Comparison of ENCODE assay signal across 8 mouse cellular contexts in genomic region chr1:81744524-81744923, GRCm38 (mm10).
DNase-seq lines count a peak whose midpoint lies in the region; ATAC-seq lines count a peak whose summit lies in the region.

No protein-coding gene starts in this region.

- DNase-seq in urinary bladder, adult 18-20 months (ENCODE audit: low spot score in 2 of 2): peak; percentile 27 to 50
- DNase-seq in urinary bladder, postnatal 10 days (ENCODE audit: low spot score): no peak
- peak; percentile 63 for DNase-seq in forebrain, embryonic 10.5 days (ENCODE audit: extremely low spot score, low spot score)
- peak; percentile 68 for DNase-seq in hindbrain, embryonic 14.5 days (ENCODE audit: low spot score)
- no peak for DNase-seq in spleen, postnatal 36 days (ENCODE audit: low spot score in 2 of 2)
- no peak for DNase-seq in cerebellum, adult 18-20 months

- H3K27me3 ChIP-seq in forebrain, embryonic 10.5 days (ENCODE audit: poor library complexity, severe bottlenecking): no peaks in the 10 kb centered on the region
- H3K27me3 ChIP-seq in hindbrain, embryonic 14.5 days (ENCODE audit: control insufficient read depth, insufficient read depth, low read length): no peaks in the 10 kb centered on the region
- no peaks in the 10 kb centered on the region for H3K27me3 ChIP-seq in limb, embryonic 13.5 days
- no peaks in the 10 kb centered on the region for H3K27me3 ChIP-seq in neural tube, embryonic 13.5 days

- 49% methylated on average over 8 of the region's 8 CpGs for WGBS in forebrain, embryonic 10.5 days
- WGBS in hindbrain, embryonic 14.5 days: 31% methylated on average over 8 of the region's 8 CpGs
- 4% methylated on average over 8 of the region's 8 CpGs for WGBS in limb, embryonic 13.5 days
- 23% methylated on average over 8 of the region's 8 CpGs for WGBS in neural tube, embryonic 13.5 days

- peaks cover 21% of the 10 kb centered on the region for H3K4me1 ChIP-seq in forebrain, embryonic 10.5 days
- H3K4me1 ChIP-seq in hindbrain, embryonic 14.5 days (replicated peaks; ENCODE audit: control insufficient read depth, insufficient read depth, low read length): no peaks in the 10 kb centered on the region
- H3K4me1 ChIP-seq in limb, embryonic 13.5 days: peaks cover 29% of the 10 kb centered on the region
- peaks cover 16% of the 10 kb centered on the region for H3K4me1 ChIP-seq in neural tube, embryonic 13.5 days (replicated peaks)

- H3K27ac ChIP-seq in forebrain, embryonic 10.5 days: peak overlapping the region; percentile 80
- no peak overlapping the region for H3K27ac ChIP-seq in hindbrain, embryonic 14.5 days
- H3K27ac ChIP-seq in limb, embryonic 13.5 days: peak overlapping the region; percentile 88
- H3K27ac ChIP-seq in neural tube, embryonic 13.5 days (replicated peaks): peak overlapping the region; percentile 56; the same call in 1 of the 2 replicates

- no peaks in the 10 kb centered on the region for H3K9me3 ChIP-seq in forebrain, embryonic 10.5 days
- H3K9me3 ChIP-seq in hindbrain, embryonic 14.5 days (ENCODE audit: control insufficient read depth, low read length): no peaks in the 10 kb centered on the region
- no peaks in the 10 kb centered on the region for H3K9me3 ChIP-seq in limb, embryonic 13.5 days
- no peaks in the 10 kb centered on the region for H3K9me3 ChIP-seq in neural tube, embryonic 13.5 days

- H3K4me2 ChIP-seq in hindbrain, embryonic 14.5 days (replicated peaks): no peak overlapping the region
- H3K4me2 ChIP-seq in limb, embryonic 13.5 days (replicated peaks): peak overlapping the region; percentile 41
- no peak overlapping the region; the same call in 1 of the 2 replicates for H3K4me2 ChIP-seq in neural tube, embryonic 13.5 days

- no peak for ATAC-seq in hindbrain, embryonic 14.5 days (ENCODE audit: low FRiP score)
- ATAC-seq in limb, embryonic 13.5 days (ENCODE audit: low FRiP score, low read depth): peak; percentile 93
- peak; percentile 79 for ATAC-seq in neural tube, embryonic 13.5 days (ENCODE audit: low read depth)

- H3K9ac ChIP-seq in hindbrain, embryonic 14.5 days: no peak overlapping the region
- no peak overlapping the region for H3K9ac ChIP-seq in limb, embryonic 13.5 days
- H3K9ac ChIP-seq in neural tube, embryonic 13.5 days: no peak overlapping the region

- no peaks in the 10 kb centered on the region for H3K36me3 ChIP-seq in forebrain, embryonic 10.5 days (replicated peaks)
- no peaks in the 10 kb centered on the region for H3K36me3 ChIP-seq in hindbrain, embryonic 14.5 days (replicated peaks; ENCODE audit: control insufficient read depth, insufficient read depth)
- H3K36me3 ChIP-seq in limb, embryonic 13.5 days: no peaks in the 10 kb centered on the region
- H3K36me3 ChIP-seq in neural tube, embryonic 13.5 days: no peaks in the 10 kb centered on the region

- no peak overlapping the region for H3K4me3 ChIP-seq in forebrain, embryonic 10.5 days
- no peak overlapping the region for H3K4me3 ChIP-seq in hindbrain, embryonic 14.5 days (replicated peaks; ENCODE audit: low read length)
- H3K4me3 ChIP-seq in limb, embryonic 13.5 days: no peak overlapping the region
- H3K4me3 ChIP-seq in neural tube, embryonic 13.5 days: no peak overlapping the region

Comparison
In these comparisons a context has a peak if more than half of its experiments do, and no peak if none do; other contexts are left out.
1. DNase-seq: peak in urinary bladder, adult 18-20 months (2 of 2), forebrain, embryonic 10.5 days (single experiment) and hindbrain, embryonic 14.5 days (single experiment); none in urinary bladder, postnatal 10 days (single experiment), spleen, postnatal 36 days (0 of 2) and cerebellum, adult 18-20 months (0 of 2).